Mouse (Mus musculus): Measurements from ENCODE around the gene Kcnip1. TPM values are rescaled to one million over a fixed set of nuclear protein-coding genes. Genes with fewer than 3 reads are reported as not detected.

The Kcnip1 gene
- polyA plus RNA-seq, 1 experiment from 2014 or later = 14.4 TPM

DNA sequence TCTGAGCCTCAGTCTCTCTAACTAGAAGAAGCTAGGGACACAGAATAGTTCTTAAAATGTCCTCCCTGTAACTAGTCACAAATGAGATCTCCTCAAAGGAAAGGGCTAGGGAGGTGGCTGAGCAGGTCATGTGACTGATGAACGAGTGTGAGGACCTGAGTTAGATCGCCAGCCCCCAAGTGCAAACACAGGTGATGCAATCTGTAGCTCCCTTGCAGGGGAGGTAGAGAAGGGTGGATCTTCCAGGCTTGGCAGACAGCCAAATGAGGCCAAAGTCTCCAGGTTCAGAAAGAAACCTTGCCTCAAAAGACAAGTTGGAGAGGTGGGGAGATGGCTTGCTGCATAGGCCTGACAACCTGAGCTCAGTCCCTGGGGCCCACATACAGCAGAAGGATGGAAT is 66.4 kb downstream of the Kcnip1 start:
- ATAC-seq (ENCODE audit: low FRiP score) (no peak), DNase-seq (ENCODE audit: low spot score) (no peak)
- no peak overlapping the region for H3K9ac ChIP-seq (ENCODE audit: low read depth, low read length)
- no peak overlapping the region for H3K4me2 ChIP-seq (replicated peaks; ENCODE audit: low read depth, low read length)
- no peaks in the 10 kb centered on the region for H3K9me3 ChIP-seq (ENCODE audit: control insufficient read depth, low read length)
- H3K27ac ChIP-seq (ENCODE audit: low read depth, low read length) = no peak overlapping the region
- H3K4me1 ChIP-seq (replicated peaks; ENCODE audit: control insufficient read depth, insufficient read depth, low read length) = no peaks in the 10 kb centered on the region
- WGBS = 69% methylated on average over 2 of the region's 2 CpGs
- no peaks in the 10 kb centered on the region for H3K36me3 ChIP-seq (ENCODE audit: control insufficient read depth, insufficient read depth, low read length)
- no peaks in the 10 kb centered on the region for H3K27me3 ChIP-seq (ENCODE audit: control insufficient read depth, insufficient read depth, low read length)
- no peak overlapping the region for H3K4me3 ChIP-seq (ENCODE audit: low read depth, low read length)

DNA sequence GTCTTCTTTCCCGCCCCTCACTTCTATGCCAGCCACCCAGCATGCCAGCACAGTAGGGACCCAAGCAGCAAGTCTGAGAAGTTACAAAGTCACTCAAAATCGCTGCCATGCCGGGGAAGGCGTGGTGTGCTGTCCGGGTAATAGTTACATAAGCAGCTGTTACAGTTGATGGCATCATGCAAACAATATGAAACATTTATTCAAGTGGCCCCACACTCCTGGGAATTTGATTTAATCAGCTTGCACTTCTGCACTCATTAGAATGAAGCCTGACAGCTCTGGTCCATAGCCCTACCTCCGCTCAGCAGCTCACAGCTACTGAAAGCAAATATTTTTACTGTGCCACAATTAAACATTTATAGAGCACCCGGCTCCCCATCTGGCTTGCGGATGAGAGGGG is 67.2 kb downstream of the Kcnip1 start:
- ATAC-seq (ENCODE audit: low FRiP score) (no peak), DNase-seq (ENCODE audit: low spot score) (no peak)
- Histone ChIP-seq H3K4me3 (ENCODE audit: low read depth, low read length) (no peak overlapping the region), H3K4me1 (replicated peaks; ENCODE audit: control insufficient read depth, insufficient read depth, low read length) (no peaks in the 10 kb centered on the region), H3K27me3 (ENCODE audit: control insufficient read depth, insufficient read depth, low read length) (no peaks in the 10 kb centered on the region), H3K27ac (ENCODE audit: low read depth, low read length) (no peak overlapping the region), H3K9ac (ENCODE audit: low read depth, low read length) (no peak overlapping the region), H3K36me3 (ENCODE audit: control insufficient read depth, insufficient read depth, low read length) (no peaks in the 10 kb centered on the region), H3K9me3 (ENCODE audit: control insufficient read depth, low read length) (no peaks in the 10 kb centered on the region), H3K4me2 (replicated peaks; ENCODE audit: low read depth, low read length) (no peak overlapping the region)
- 78% methylated on average over 8 of the region's 8 CpGs for WGBS

GRCm38 (mm10) chr11:33923031-33923430 is 69.9 kb downstream of the Kcnip1 start:
- WGBS = 63% methylated on average over 3 of the region's 3 CpGs
- Histone ChIP-seq H3K36me3 (ENCODE audit: control insufficient read depth, insufficient read depth, low read length) (no peaks in the 10 kb centered on the region), H3K4me1 (replicated peaks; ENCODE audit: control insufficient read depth, insufficient read depth, low read length) (no peaks in the 10 kb centered on the region), H3K27me3 (ENCODE audit: control insufficient read depth, insufficient read depth, low read length) (no peaks in the 10 kb centered on the region), H3K9me3 (ENCODE audit: control insufficient read depth, low read length) (no peaks in the 10 kb centered on the region), H3K4me2 (replicated peaks; ENCODE audit: low read depth, low read length) (no peak overlapping the region), H3K4me3 (ENCODE audit: low read depth, low read length) (no peak overlapping the region), H3K9ac (ENCODE audit: low read depth, low read length) (no peak overlapping the region), H3K27ac (ENCODE audit: low read depth, low read length) (no peak overlapping the region)
- DNase-seq (ENCODE audit: low spot score) (no peak), ATAC-seq (ENCODE audit: low FRiP score) (no peak)

GRCm38 (mm10) chr11:33921451-33921850 is 71.5 kb downstream of the Kcnip1 start:
- no peak overlapping the region for H3K4me2 ChIP-seq (replicated peaks; ENCODE audit: low read depth, low read length)
- DNase-seq (ENCODE audit: low spot score) (no peak), ATAC-seq (ENCODE audit: low FRiP score) (no peak)
- H3K4me3 ChIP-seq (ENCODE audit: low read depth, low read length) = no peak overlapping the region
- H3K36me3 ChIP-seq (ENCODE audit: control insufficient read depth, insufficient read depth, low read length) = no peaks in the 10 kb centered on the region
- no peaks in the 10 kb centered on the region for H3K27me3 ChIP-seq (ENCODE audit: control insufficient read depth, insufficient read depth, low read length)
- H3K9me3 ChIP-seq (ENCODE audit: control insufficient read depth, low read length) = no peaks in the 10 kb centered on the region
- WGBS = 65% methylated on average over 13 of the region's 13 CpGs
- no peaks in the 10 kb centered on the region for H3K4me1 ChIP-seq (replicated peaks; ENCODE audit: control insufficient read depth, insufficient read depth, low read length)
- H3K9ac ChIP-seq (ENCODE audit: low read depth, low read length) = no peak overlapping the region
- no peak overlapping the region for H3K27ac ChIP-seq (ENCODE audit: low read depth, low read length)

GRCm38 (mm10) chr11:33919826-33920225 is 73.1 kb downstream of the Kcnip1 start:
- DNase-seq (ENCODE audit: low spot score) = no peak
- Histone ChIP-seq H3K27ac (ENCODE audit: low read depth, low read length) (no peak overlapping the region), H3K9ac (ENCODE audit: low read depth, low read length) (no peak overlapping the region), H3K27me3 (ENCODE audit: control insufficient read depth, insufficient read depth, low read length) (no peaks in the 10 kb centered on the region), H3K4me1 (replicated peaks; ENCODE audit: control insufficient read depth, insufficient read depth, low read length) (no peaks in the 10 kb centered on the region), H3K36me3 (ENCODE audit: control insufficient read depth, insufficient read depth, low read length) (no peaks in the 10 kb centered on the region), H3K4me3 (ENCODE audit: low read depth, low read length) (no peak overlapping the region), H3K4me2 (replicated peaks; ENCODE audit: low read depth, low read length) (no peak overlapping the region), H3K9me3 (ENCODE audit: control insufficient read depth, low read length) (no peaks in the 10 kb centered on the region)
- ATAC-seq (ENCODE audit: low FRiP score) = no peak
- WGBS = 80% methylated on average over 7 of the region's 7 CpGs

GRCm38 (mm10) chr11:33918424-33918823 is 74.5 kb downstream of the Kcnip1 start:
- 38% methylated on average over 2 of the region's 2 CpGs for WGBS
- H3K9ac ChIP-seq (ENCODE audit: low read depth, low read length) = no peak overlapping the region
- H3K36me3 ChIP-seq (ENCODE audit: control insufficient read depth, insufficient read depth, low read length) = no peaks in the 10 kb centered on the region
- DNase-seq (ENCODE audit: low spot score) (no peak), ATAC-seq (ENCODE audit: low FRiP score) (no peak)
- H3K4me3 ChIP-seq (ENCODE audit: low read depth, low read length) = no peak overlapping the region
- no peaks in the 10 kb centered on the region for H3K9me3 ChIP-seq (ENCODE audit: control insufficient read depth, low read length)
- H3K4me2 ChIP-seq (replicated peaks; ENCODE audit: low read depth, low read length) = no peak overlapping the region
- no peak overlapping the region for H3K27ac ChIP-seq (ENCODE audit: low read depth, low read length)
- H3K4me1 ChIP-seq (replicated peaks; ENCODE audit: control insufficient read depth, insufficient read depth, low read length) = no peaks in the 10 kb centered on the region
- no peaks in the 10 kb centered on the region for H3K27me3 ChIP-seq (ENCODE audit: control insufficient read depth, insufficient read depth, low read length)

- no peak overlapping the region for H3K9ac ChIP-seq (ENCODE audit: low read depth, low read length)
- no peaks in the 10 kb centered on the region for H3K36me3 ChIP-seq (ENCODE audit: control insufficient read depth, insufficient read depth, low read length)
- no peaks in the 10 kb centered on the region for H3K27me3 ChIP-seq (ENCODE audit: control insufficient read depth, insufficient read depth, low read length)
- no peak overlapping the region for H3K4me3 ChIP-seq (ENCODE audit: low read depth, low read length)
- H3K4me1 ChIP-seq (replicated peaks; ENCODE audit: control insufficient read depth, insufficient read depth, low read length) = no peaks in the 10 kb centered on the region
- H3K27ac ChIP-seq (ENCODE audit: low read depth, low read length) = no peak overlapping the region
- DNase-seq (ENCODE audit: low spot score) (peak; percentile 87), ATAC-seq (ENCODE audit: low FRiP score) (peak; percentile 67)
- H3K4me2 ChIP-seq (replicated peaks; ENCODE audit: low read depth, low read length) = no peak overlapping the region
- 21% methylated on average over 6 of the region's 6 CpGs for WGBS
- H3K9me3 ChIP-seq (ENCODE audit: control insufficient read depth, low read length) = no peaks in the 10 kb centered on the region
These were observed 75.4 kb downstream of the Kcnip1 start for GRCm38 (mm10) chr11:33917574-33917973.

GRCm38 (mm10) chr11:33914216-33914615 is 78.7 kb downstream of the Kcnip1 start:
- Histone ChIP-seq H3K4me3 (ENCODE audit: low read depth, low read length) (no peak overlapping the region), H3K27ac (ENCODE audit: low read depth, low read length) (no peak overlapping the region), H3K4me2 (replicated peaks; ENCODE audit: low read depth, low read length) (no peak overlapping the region), H3K27me3 (ENCODE audit: control insufficient read depth, insufficient read depth, low read length) (no peaks in the 10 kb centered on the region), H3K4me1 (replicated peaks; ENCODE audit: control insufficient read depth, insufficient read depth, low read length) (no peaks in the 10 kb centered on the region), H3K9ac (ENCODE audit: low read depth, low read length) (no peak overlapping the region), H3K9me3 (ENCODE audit: control insufficient read depth, low read length) (no peaks in the 10 kb centered on the region), H3K36me3 (ENCODE audit: control insufficient read depth, insufficient read depth, low read length) (no peaks in the 10 kb centered on the region)
- DNase-seq (ENCODE audit: low spot score) (no peak), ATAC-seq (ENCODE audit: low FRiP score) (no peak)
- 74% methylated on average over 12 of the region's 12 CpGs for WGBS

GRCm38 (mm10) chr11:33913061-33913460 is 79.9 kb downstream of the Kcnip1 start:
- Histone ChIP-seq H3K27ac (ENCODE audit: low read depth, low read length) (no peak overlapping the region), H3K9ac (ENCODE audit: low read depth, low read length) (no peak overlapping the region), H3K4me2 (replicated peaks; ENCODE audit: low read depth, low read length) (no peak overlapping the region), H3K4me1 (replicated peaks; ENCODE audit: control insufficient read depth, insufficient read depth, low read length) (no peaks in the 10 kb centered on the region), H3K36me3 (ENCODE audit: control insufficient read depth, insufficient read depth, low read length) (no peaks in the 10 kb centered on the region), H3K4me3 (ENCODE audit: low read depth, low read length) (no peak overlapping the region), H3K9me3 (ENCODE audit: control insufficient read depth, low read length) (no peaks in the 10 kb centered on the region), H3K27me3 (ENCODE audit: control insufficient read depth, insufficient read depth, low read length) (no peaks in the 10 kb centered on the region)
- ATAC-seq (ENCODE audit: low FRiP score) = no peak
- DNase-seq (ENCODE audit: low spot score) = no peak
- WGBS = 81% methylated on average over 7 of the region's 7 CpGs

All from hindbrain, embryonic 11.5 days (tissue).